Mouse (Mus musculus) mammary gland, adult 2 months (tissue): ENCODE results near the gene Prmt8. TPM values are rescaled to one million over a fixed set of nuclear protein-coding genes. Genes with fewer than 3 reads are reported as not detected.

Experiments
- polyA plus RNA-seq: library from polyadenylated mRNA; depleted of rRNA; stranded (reverse); fragments of >200 nt; gene quantifications from 2 replicates; pipeline ENCODE4 v1.2.3, GENCODE M21; 2012; ENCODE audit warnings: low replicate concordance; rRNA removed

The Prmt8 gene
- polyA plus RNA-seq: not detected in 2 replicates

DNA sequence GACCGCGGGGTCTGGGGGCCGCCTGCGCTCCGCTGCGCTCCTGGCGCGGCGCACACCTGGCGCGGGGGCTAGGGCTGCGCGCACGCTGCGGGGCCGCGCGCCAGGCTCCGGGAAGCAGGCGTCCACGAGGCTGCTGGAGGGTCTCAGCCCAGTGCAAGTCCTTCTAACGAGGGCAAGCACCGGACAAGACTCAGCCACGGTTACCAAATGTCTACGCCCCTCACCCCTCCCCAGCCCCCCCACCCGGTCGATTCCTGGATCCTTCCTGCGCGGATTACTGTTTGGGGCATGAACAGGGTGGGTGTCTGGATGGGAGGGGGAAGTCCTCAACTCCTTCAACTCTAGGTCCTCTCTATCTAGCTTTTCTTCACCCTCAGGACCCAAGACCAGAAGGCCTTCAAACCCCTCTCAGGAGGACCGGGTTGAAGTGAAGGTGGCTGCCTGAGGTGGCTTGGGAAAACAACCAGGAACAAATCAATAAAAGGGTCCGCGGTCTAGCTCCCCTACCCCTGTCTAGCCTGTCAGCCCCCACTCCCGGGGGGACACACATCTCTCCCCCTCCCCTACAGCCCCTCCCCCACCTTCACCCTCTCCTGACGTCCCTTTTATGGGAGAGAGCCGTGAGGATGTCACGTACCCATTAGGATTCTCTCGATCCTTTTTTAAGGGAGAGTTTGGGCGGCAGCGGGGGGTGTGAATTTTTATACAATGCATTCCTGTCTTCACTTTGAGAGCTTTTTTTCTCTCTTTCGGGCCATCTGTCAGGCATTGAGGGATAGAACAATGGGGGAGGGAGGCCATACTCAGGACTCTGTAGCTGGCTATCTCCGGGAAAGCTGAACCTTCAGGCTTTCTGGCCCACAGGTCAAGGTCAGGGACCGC, at the start of gene Prmt8:
Gene Prmt8, minus strand, starts transcription at position 198 of the 882 bp plus-strand sequence.

Other genes starting within 250 kb of the Prmt8 start
- gene Cracr2a, start 208.1 kb downstream of the Prmt8 start, polyA plus RNA-seq: 1.4 and 1.9 TPM in 2 replicates
- gene Tspan11, start 118.1 kb upstream of the Prmt8 start, polyA plus RNA-seq: 3.9 and 6.6 TPM in 2 replicates